ENCODE assay signal across 24 mouse cellular contexts in the genomic region with DNA sequence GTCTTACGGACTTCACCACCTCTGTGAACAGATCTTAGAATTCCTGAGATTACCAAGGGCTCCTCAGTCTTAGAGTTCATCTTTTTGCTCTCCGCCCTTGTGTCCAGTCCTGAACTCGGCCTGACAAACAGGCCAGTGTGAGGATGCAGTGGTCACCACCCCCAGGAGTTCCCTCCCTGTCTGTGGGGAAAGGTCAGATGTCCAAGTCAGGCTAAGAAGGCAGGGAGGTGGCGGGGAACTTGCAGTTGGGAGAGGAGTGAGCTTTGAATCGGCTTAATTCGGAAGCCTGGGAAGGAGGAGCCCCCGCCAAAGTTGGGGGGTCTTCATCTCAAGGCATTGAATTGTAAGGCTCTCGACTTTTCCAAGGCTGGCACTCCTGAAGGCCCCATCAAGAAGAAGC. TPM values are rescaled to one million over a fixed set of nuclear protein-coding genes. Genes with fewer than 3 reads are reported as not detected.
DNase-seq lines count a peak whose midpoint lies in the region; ATAC-seq and TF ChIP-seq lines count a peak whose summit lies in the region.
"Had no signal": no experiment of that assay in that cellular context is flagged by ENCODE, and none has a peak within 500 bp of the region (broad histone marks: within the 10 kb centered on the region; RNA-seq: fewer than 3 reads in every experiment).

No protein-coding gene starts in this region.

- no peak for ATAC-seq in heart, embryonic 11.5 days (replicated peaks; ENCODE audit: insufficient number of reproducible peaks, low FRiP score, low TSS enrichment)
- ATAC-seq in limb, embryonic 15.5 days (ENCODE audit: insufficient number of reproducible peaks, low FRiP score, low TSS enrichment, low read depth): no peak
- ATAC-seq in monocyte, adult 5-6 weeks (replicated peaks; ENCODE audit: insufficient number of reproducible peaks, low FRiP score, low TSS enrichment, poor library complexity, severe bottlenecking): no peak
- ATAC-seq: CD4-positive, CD25-positive, alpha-beta regulatory T cell, adult 4 months; hindbrain, postnatal 0 days had no signal

- intact Hi-C loops in heart, postnatal 14 days (cut with DNase I): loop anchor here (5.0 kb wide), 1 partner anchor 183 kb away; no protein-coding TSS in a partner anchor

- TF ChIP-seq POLR2A in small intestine, adult 2 months (IDR thresholded peaks at IDR 0.05; ENCODE audit: low read depth, low read length): no peak

- H3K4me3 ChIP-seq in heart, embryonic 11.5 days (ENCODE audit: low read depth, low read length): no peak overlapping the region
- H3K4me3 ChIP-seq in limb, embryonic 15.5 days: no peak overlapping the region
- H3K4me3 ChIP-seq in limb, embryonic 10.5 days: no peak overlapping the region
- H3K4me3 ChIP-seq in small intestine, adult 2 months (ENCODE audit: low read depth, low read length): peak overlapping the region; percentile 45
- H3K4me3 ChIP-seq: midbrain, embryonic 13.5 days had no signal

- no peak overlapping the region for H3K27ac ChIP-seq in heart, embryonic 11.5 days (ENCODE audit: low read depth, low read length)
- H3K27ac ChIP-seq in limb, embryonic 15.5 days: peak overlapping the region; percentile 68; the same call in 1 of the 2 replicates
- no peak overlapping the region for H3K27ac ChIP-seq in limb, embryonic 10.5 days
- H3K27ac ChIP-seq in small intestine, adult 2 months (ENCODE audit: insufficient read depth, low read depth, low read length): peak overlapping the region; percentile 3; the same call in 1 of the 2 replicates
- H3K27ac ChIP-seq: hindbrain, postnatal 0 days; midbrain, embryonic 13.5 days had no signal

- peaks cover 14% of the 10 kb centered on the region for H3K4me1 ChIP-seq in heart, embryonic 11.5 days (ENCODE audit: control insufficient read depth, insufficient read depth, low read length)
- peaks cover 19% of the 10 kb centered on the region; the same call in 1 of the 2 replicates for H3K4me1 ChIP-seq in limb, embryonic 15.5 days
- H3K4me1 ChIP-seq in limb, embryonic 10.5 days: peaks cover 7% of the 10 kb centered on the region
- peaks cover 5% of the 10 kb centered on the region; the same call in 1 of the 2 replicates for H3K4me1 ChIP-seq in small intestine, adult 2 months (ENCODE audit: control insufficient read depth, insufficient read depth, insufficient read length, low read length)
- H3K4me1 ChIP-seq: midbrain, embryonic 13.5 days had no signal

- TF ChIP-seq CTCF in small intestine, adult 2 months (IDR thresholded peaks at IDR 0.05; ENCODE audit: extremely low read depth, insufficient read length, insufficient replicate concordance, low read depth, low read length): no peak

- no peaks in the 10 kb centered on the region for H3K27me3 ChIP-seq in heart, embryonic 11.5 days (ENCODE audit: control insufficient read depth, insufficient read depth, low read length)
- no peaks in the 10 kb centered on the region for H3K27me3 ChIP-seq in limb, embryonic 15.5 days
- no peaks in the 10 kb centered on the region for H3K27me3 ChIP-seq in limb, embryonic 10.5 days (ENCODE audit: low read depth, poor library complexity, severe bottlenecking)
- H3K27me3 ChIP-seq in small intestine, adult 2 months (ENCODE audit: control insufficient read depth, insufficient read depth, low read length): no peaks in the 10 kb centered on the region
- H3K27me3 ChIP-seq: midbrain, embryonic 13.5 days had no signal

- no peaks in the 10 kb centered on the region for H3K9me3 ChIP-seq in heart, embryonic 11.5 days (replicated peaks; ENCODE audit: control insufficient read depth, low read length)
- H3K9me3 ChIP-seq in limb, embryonic 15.5 days: no peaks in the 10 kb centered on the region
- H3K9me3 ChIP-seq in limb, embryonic 10.5 days (replicated peaks): no peaks in the 10 kb centered on the region
- H3K9me3 ChIP-seq: midbrain, embryonic 13.5 days had no signal

- no peak overlapping the region for H3K4me2 ChIP-seq in heart, embryonic 11.5 days
- no peak overlapping the region for H3K4me2 ChIP-seq in limb, embryonic 15.5 days
- H3K4me2 ChIP-seq: midbrain, embryonic 13.5 days had no signal

- 66% methylated on average over 8 of the region's 8 CpGs for WGBS in heart, embryonic 11.5 days (ENCODE audit: insufficient replicate concordance)
- 74% methylated on average over 8 of the region's 8 CpGs for WGBS in limb, embryonic 15.5 days
- WGBS in limb, embryonic 10.5 days: 72% methylated on average over 8 of the region's 8 CpGs
- whole genome bisulfite sequencing in small intestine, adult 2 months: 69% methylated on average over 8 of the region's 8 CpGs

- peak; percentile 49 for DNase-seq in gastrocnemius, adult 18-20 months (ENCODE audit: low spot score)
- no peak for DNase-seq in gastrocnemius, postnatal 10 days
- no peak for DNase-seq in heart, postnatal 14 days
- no peak for DNase-seq in limb, embryonic 10.5 days (ENCODE audit: low spot score)
- DNase-seq: adrenal gland, postnatal 36 days; cerebellum, adult 11 months; cerebellum, adult 9-11 months; forebrain, postnatal 0 days; kidney, adult 18-20 months; kidney, postnatal 10 days; left cerebral cortex, postnatal 4 days; thymus, postnatal 25 days had no signal

- 0 out of 2 replicates have a peak overlapping the region, but pooled peaks have one; percentile 10 for H3K9ac ChIP-seq in heart, embryonic 11.5 days (ENCODE audit: low read depth, low read length)
- no peak overlapping the region for H3K9ac ChIP-seq in limb, embryonic 15.5 days
- H3K9ac ChIP-seq: forebrain, postnatal 0 days; midbrain, embryonic 13.5 days had no signal

- H3K36me3 ChIP-seq in heart, embryonic 11.5 days (ENCODE audit: control insufficient read depth, insufficient read depth, low read length): no peaks in the 10 kb centered on the region
- H3K36me3 ChIP-seq in limb, embryonic 15.5 days: peaks cover 14% of the 10 kb centered on the region
- peaks cover 24% of the 10 kb centered on the region for H3K36me3 ChIP-seq in limb, embryonic 10.5 days
- H3K36me3 ChIP-seq in small intestine, adult 2 months (ENCODE audit: control insufficient read depth, insufficient read depth, low read length): no peaks in the 10 kb centered on the region

RNA-seq across cellular contexts. Expression of gene Mustn1, which starts 1.3 kb away (rescaled TPM):
- total RNA-seq in gastrocnemius, adult 18-20 months (2021): 100 to 1,000 TPM in 1 of 2 experiments, 10 to 100 TPM in 1; 81.2 to 174 TPM
- total RNA-seq in gastrocnemius, postnatal 10 days (2021): 100 to 1,000 TPM in 1 of 2 experiments, 10 to 100 TPM in 1; 91.8 to 112 TPM
- polyA plus RNA-seq in heart, embryonic 11.5 days (2014; fragmentation: Nextera tagmentation; extraction: Ambion mirVana): 1.8 and 2.0 TPM in 2 replicates
- 10 to 100 TPM; 10.7 to 13.5 TPM for total RNA-seq in heart, postnatal 14 days (2021)
- 20.0 and 42.6 TPM in 2 replicates for polyA plus RNA-seq in limb, embryonic 15.5 days (2015; fragmentation: Nextera tagmentation; extraction: Ambion mirVana)
- 0.28 and 0.30 TPM in 2 replicates for polyA plus RNA-seq in limb, embryonic 10.5 days (2016; fragmentation: Nextera tagmentation; extraction: Ambion mirVana)
- 12.9 and 22.9 TPM in 2 replicates for polyA plus RNA-seq in small intestine, adult 2 months (2012; rRNA removed)
- total RNA-seq in monocyte, adult 5-6 weeks (2017): 0.49 to 1.3 TPM in 2 of 3 replicates, not detected in the other
- total RNA-seq: hematopoietic stem cell, adult 5-6 weeks had no signal

RNA-seq across cellular contexts. Expression of gene Itih4, which starts 6.0 kb away (rescaled TPM):
- total RNA-seq in gastrocnemius, adult 18-20 months (2021): under 1 TPM; 0.09 to 1.00 TPM
- 1 to 10 TPM in 1 of 2 experiments, under 1 TPM in 1; 0.31 to 1.0 TPM for total RNA-seq in gastrocnemius, postnatal 10 days (2021)
- not detected in 2 replicates for polyA plus RNA-seq in heart, embryonic 11.5 days (2014; fragmentation: Nextera tagmentation; extraction: Ambion mirVana)
- total RNA-seq in heart, postnatal 14 days (2021): 1 to 10 TPM; 2.7 to 6.5 TPM
- 0.09 and 0.28 TPM in 2 replicates for polyA plus RNA-seq in limb, embryonic 15.5 days (2015; fragmentation: Nextera tagmentation; extraction: Ambion mirVana)
- polyA plus RNA-seq in limb, embryonic 10.5 days (2016; fragmentation: Nextera tagmentation; extraction: Ambion mirVana): not detected in 2 replicates
- polyA plus RNA-seq in small intestine, adult 2 months (2012; rRNA removed): 3.8 TPM in 1 of 2 replicates, not detected in the other
- not detected in 3 replicates for total RNA-seq in monocyte, adult 5-6 weeks (2017)
- total RNA-seq: common myeloid progenitor, adult 5-6 weeks; forebrain, postnatal 0 days; hematopoietic stem cell, adult 5-6 weeks; layer of hippocampus, postnatal 14 days; left cerebral cortex, postnatal 4 days had no signal
- polyA plus RNA-seq: CD4-positive, CD25-positive, alpha-beta regulatory T cell, adult 4 months; embryonic facial prominence, embryonic 11.5 days; forebrain, embryonic 11.5 days; hindbrain, postnatal 0 days; midbrain, embryonic 13.5 days had no signal

RNA-seq across cellular contexts. Expression of gene Itih3, which starts 43.3 kb away (rescaled TPM):
- total RNA-seq in gastrocnemius, adult 18-20 months (2021): under 1 TPM; 0.37 to 0.40 TPM
- under 1 TPM; 0.28 to 0.93 TPM for total RNA-seq in gastrocnemius, postnatal 10 days (2021)
- 1.4 and 1.7 TPM in 2 replicates for polyA plus RNA-seq in heart, embryonic 11.5 days (2014; fragmentation: Nextera tagmentation; extraction: Ambion mirVana)
- total RNA-seq in heart, postnatal 14 days (2021): under 1 TPM; 0.39 to 0.81 TPM
- polyA plus RNA-seq in limb, embryonic 15.5 days (2015; fragmentation: Nextera tagmentation; extraction: Ambion mirVana): 0.42 and 1.4 TPM in 2 replicates
- polyA plus RNA-seq in limb, embryonic 10.5 days (2016; fragmentation: Nextera tagmentation; extraction: Ambion mirVana): not detected in 2 replicates
- polyA plus RNA-seq in small intestine, adult 2 months (2012; rRNA removed): 0.11 and 0.49 TPM in 2 replicates
- not detected in 3 replicates for total RNA-seq in monocyte, adult 5-6 weeks (2017)
- total RNA-seq: common myeloid progenitor, adult 5-6 weeks; hematopoietic stem cell, adult 5-6 weeks had no signal
- polyA plus RNA-seq: CD4-positive, CD25-positive, alpha-beta regulatory T cell, adult 4 months had no signal

RNA-seq across cellular contexts. Expression of gene Tmem110, which starts 54.9 kb away (rescaled TPM):
- total RNA-seq in gastrocnemius, adult 18-20 months (2021): 10 to 100 TPM in 1 of 2 experiments, 1 to 10 TPM in 1; 5.9 to 10.2 TPM
- 10 to 100 TPM; 10.2 to 15.2 TPM for total RNA-seq in gastrocnemius, postnatal 10 days (2021)
- 16.0 and 18.2 TPM in 2 replicates for polyA plus RNA-seq in heart, embryonic 11.5 days (2014; fragmentation: Nextera tagmentation; extraction: Ambion mirVana)
- 1 to 10 TPM; 7.6 to 7.7 TPM for total RNA-seq in heart, postnatal 14 days (2021)
- 22.0 and 27.9 TPM in 2 replicates for polyA plus RNA-seq in limb, embryonic 15.5 days (2015; fragmentation: Nextera tagmentation; extraction: Ambion mirVana)
- 32.0 and 37.6 TPM in 2 replicates for polyA plus RNA-seq in limb, embryonic 10.5 days (2016; fragmentation: Nextera tagmentation; extraction: Ambion mirVana)
- polyA plus RNA-seq in small intestine, adult 2 months (2012; rRNA removed): 7.1 and 11.2 TPM in 2 replicates
- 6.1 to 14.1 TPM (median 11.7 TPM) in 3 replicates for total RNA-seq in monocyte, adult 5-6 weeks (2017)

Comparison
In these comparisons a context has a peak if more than half of its experiments do, and no peak if none do; other contexts are left out.
1. H3K27ac ChIP-seq: peak in limb, embryonic 15.5 days (single experiment) and small intestine, adult 2 months (single experiment); none in heart, embryonic 11.5 days (single experiment) and limb, embryonic 10.5 days (single experiment).